Mouse (Mus musculus) monocyte, adult 2 months (primary cell): ENCODE data around the gene Parn.

ENCODE experiments used
- DNase-seq, 2 experiments: peaks; one replicate each; pipeline ENCODE4 v3.0.0; 2022; ENCODE audit warnings: low spot score in 2 of 2, low read depth in 1 of 2

Parn gene

DNA sequence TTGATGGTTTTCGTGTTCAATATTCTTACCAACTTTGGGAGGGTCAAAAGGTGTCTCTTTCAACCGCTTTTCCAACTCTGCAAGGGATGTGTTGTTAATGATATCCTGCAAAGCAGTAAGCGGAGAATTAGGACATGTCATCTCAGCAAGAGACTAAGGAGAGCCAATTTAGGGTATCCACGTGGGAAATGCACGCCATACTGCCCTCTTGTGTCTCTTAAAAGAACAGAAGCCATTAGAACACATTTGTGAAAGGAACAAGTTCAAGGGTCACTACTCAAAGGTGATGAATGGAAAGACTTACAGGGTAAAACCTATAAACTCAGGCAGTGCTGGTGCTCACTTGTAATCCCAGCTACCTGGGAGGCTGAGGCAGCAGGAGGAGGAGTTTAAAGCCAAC lies 39.6 kb downstream of the Parn start:
- DNase-seq: no peak

DNA sequence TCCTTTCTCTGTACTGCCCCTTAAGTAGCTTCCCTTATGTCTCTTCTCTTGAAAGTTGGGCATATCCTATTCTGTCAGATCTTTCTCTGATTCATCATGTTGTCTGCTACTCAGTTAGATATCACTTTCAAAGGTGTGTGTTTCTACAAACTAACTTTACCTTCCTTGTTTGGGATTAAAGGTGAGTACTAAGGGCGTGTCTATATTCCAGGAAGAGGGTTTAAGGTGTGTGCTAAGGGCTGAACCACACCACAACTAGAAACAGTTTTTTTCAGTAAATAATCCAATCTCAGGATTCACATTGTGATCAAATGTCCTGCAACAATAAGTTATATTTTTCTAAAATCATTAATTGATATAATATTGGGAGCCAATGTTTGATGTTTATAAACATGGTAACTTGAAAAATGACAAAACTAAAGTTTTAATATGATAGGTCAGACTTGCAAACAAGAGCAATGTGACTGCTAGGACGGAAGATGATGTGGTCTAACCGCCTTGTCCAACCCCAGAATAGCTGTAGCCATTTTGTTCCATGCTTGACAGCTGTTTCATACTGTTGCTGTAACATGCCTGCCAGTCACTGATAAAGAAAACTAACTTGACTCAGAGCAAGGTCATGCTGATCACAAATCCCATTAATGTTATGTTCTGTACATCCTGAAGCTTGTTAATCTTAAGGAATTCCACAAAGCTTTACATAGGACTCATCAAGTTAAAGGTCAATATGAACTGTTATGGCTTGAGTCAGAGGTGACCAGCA lies 46.0 kb downstream of the Parn start:
- DNase-seq: no peak

DNA sequence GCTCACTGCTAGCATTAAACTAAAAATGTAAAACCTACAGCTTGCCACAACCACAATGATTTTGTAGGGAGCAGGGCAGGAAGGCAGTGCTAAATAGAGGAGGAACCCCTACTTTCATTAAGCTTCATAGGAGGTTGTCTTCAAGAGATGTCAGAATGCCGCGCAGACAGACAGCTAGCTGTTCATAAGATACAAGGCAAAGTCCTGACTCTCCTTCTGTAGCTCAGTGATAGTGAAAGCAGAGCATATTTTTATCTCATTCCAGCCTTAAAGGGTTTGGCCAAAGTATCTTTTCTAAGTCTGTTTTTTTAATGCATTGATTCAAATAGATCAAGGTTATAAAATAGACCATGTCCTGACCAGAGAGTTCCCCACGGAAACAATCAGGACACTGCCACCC lies 47.8 kb downstream of the Parn start:
- DNase-seq: no peak

DNA sequence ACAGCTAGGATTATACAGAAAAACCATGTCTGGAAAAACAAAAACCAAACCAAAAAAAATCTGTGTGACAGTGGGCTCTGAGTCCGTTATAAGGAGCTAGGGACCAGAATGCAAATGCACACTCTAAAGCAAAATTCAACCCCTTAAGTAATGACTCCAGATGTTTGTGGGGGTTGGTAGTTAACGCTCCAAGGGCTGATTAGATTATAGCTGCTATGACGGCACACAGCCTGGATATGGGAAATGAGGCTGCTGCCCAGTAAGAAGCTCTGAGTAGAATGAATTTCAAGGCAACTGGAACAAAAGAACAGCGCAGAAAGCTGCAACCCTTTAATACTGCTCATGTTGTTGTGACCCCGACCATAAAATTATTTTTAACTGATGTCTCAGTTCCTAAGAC lies 52.7 kb downstream of the Parn start:
- no peak for DNase-seq

DNA sequence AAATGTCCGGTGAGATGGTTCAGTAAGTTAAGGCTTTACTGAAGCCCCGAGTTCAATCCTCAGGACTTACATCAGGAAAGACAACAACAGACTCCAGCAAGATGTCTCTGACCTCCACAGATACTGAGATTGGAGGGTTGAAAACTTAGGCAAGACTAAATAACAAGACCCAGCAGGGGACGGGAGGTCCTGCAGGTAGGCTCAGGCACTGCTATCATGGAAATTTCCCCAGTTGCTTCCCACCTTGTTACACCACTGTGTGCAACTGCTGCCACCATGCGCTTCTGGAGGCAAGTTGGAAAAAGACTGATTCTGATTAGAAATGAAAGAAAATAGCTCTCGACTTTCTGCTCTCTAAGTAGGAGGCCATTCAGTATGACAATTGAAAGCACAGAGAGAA lies 55.4 kb downstream of the Parn start:
- DNase-seq: no peak

DNA sequence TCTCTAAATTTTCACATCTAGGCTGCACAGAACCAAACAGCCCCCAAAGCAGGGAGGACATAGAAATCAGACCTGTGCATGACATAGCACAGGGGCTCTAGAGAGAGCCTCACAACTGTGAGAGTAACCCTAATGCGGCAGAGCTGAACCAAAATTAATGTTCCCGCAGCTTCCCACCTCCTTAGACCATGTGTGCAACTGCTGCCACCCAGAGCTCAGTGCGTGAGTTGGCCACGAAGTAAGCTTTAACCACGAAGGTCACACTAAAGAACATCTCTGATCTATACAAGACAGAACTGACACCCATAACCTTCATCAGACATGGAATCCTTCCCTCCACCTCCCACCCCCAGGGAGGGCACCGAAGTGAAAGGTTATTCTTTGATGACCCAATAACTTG lies 55.9 kb downstream of the Parn start:
- no peak for DNase-seq

DNA sequence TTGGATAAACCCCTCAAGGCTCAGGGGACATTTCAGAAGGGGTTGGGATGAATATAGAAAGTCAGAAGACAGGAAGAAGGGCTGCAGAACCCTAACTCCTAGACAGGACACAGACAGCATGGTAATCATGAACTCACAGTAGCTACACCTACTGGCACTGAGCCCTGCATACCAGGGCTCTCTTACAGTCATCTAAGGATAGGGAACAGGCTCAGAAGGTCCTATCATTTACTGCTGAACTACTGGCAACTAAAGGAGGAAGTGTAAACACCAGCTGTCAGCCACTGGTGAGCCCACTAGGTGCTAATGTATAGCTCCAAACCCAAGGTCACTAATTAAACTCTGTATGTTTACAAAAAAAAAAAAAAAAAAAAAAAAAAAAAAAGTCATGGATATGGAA lies 56.6 kb downstream of the Parn start:
- no peak for DNase-seq

DNA sequence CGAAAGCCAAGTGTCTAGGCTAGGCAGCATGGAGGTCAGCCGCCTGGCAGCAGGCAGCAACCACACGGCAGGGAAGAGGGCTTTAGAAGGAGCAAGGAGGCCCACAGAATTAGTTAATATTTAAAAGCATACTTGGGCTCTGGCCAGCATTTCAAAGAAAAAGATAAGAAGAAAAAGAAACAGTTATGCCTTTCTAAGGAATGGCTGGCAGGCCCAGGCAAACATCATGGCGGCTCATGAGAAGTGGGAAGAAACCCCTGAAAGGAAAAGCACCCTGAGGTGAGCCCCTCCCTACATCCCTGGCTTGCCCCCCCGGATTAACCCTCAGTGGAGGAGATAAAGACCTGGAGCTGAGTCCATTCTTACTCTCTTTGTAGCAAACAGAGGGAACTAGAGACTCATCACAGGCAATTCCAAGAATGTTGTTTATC lies 57.0 kb downstream of the Parn start:
- DNase-seq: no peak

DNA sequence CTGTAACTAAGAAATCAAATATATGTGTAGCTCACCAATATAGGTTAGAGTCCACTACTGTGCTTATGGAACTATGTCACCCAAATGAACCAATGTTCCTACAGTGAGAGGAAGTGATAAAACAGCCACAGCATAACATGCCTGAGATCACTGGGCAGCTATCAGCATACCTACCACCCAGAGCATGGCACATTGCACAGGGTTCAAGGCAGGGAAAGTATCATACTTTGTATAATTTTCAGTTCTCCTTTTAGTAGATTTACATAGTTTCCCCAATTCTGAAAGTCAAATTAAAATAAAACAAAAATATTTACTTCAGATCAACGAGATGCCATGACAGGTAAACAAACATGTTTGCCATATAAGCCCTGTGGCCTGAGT lies 59.3 kb downstream of the Parn start:
- no peak for DNase-seq

DNA sequence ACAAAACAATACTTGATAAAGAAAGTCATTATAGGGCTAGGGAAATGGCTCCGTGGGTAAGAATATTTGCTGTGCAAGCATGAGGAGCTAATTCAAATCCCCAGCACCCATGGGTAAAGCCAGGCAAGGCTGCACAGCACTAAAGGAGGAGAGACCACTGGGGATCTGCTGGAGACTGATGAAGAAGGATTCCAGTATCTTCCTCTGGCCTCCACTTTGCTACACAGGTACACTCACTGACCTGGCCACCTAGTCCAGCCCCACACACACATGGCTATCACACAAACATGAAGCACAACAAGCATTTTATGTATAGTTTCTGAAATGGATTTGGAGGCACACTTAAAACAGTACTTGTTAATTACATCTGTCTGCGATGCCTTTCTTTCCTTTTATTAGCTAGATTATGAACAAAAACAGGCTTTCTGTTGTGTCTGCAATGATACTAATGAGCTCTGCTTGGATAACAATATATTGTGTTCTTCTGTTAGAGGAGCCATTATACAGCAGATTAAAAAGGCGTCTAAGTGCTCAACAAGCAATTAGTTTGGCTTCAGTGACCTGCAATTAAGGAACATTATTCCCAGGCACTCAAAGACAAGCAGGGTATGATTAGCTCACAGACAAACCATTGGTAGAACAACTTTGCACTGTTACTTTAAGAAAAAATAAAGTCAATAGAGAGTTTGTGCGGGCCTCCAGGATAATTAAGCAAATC lies 59.8 kb downstream of the Parn start:
- no peak for DNase-seq

DNA sequence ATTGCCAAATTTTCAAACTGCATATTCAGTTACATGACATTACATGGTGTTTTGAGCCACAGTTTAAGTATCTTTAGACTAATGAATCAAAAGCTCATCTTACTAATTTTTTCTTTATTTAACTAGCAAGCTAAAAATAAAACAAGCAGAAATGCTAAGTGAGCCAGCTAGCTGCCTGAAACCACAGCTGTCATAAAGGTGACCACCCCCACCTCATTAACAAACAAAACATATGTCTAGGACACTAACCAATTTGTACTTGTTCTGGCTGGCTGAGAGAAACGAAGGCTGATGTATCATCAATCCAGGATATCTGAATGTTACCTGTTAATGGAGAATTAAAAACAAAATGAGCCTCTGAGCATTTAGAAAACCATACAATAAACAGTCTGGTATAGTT lies 65.2 kb downstream of the Parn start:
- DNase-seq: no peak

DNA sequence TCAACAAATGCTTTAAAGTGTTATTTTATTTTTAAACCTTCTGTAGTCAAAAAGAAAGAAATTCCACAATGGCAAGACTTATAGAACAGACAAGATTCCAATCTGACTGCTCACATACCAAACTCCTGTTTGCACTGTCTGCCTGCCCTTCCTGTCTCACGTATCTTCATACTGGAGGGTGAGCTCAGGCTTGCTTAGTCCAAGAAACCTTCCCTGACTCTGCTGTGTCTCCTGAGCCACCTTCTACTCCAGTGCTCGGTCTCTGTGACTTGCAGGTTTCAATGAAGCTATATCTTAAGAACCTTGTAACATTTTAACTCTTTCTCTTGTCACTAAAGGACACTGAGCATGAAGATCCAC lies 78.9 kb downstream of the Parn start:
- no peak for DNase-seq

DNA sequence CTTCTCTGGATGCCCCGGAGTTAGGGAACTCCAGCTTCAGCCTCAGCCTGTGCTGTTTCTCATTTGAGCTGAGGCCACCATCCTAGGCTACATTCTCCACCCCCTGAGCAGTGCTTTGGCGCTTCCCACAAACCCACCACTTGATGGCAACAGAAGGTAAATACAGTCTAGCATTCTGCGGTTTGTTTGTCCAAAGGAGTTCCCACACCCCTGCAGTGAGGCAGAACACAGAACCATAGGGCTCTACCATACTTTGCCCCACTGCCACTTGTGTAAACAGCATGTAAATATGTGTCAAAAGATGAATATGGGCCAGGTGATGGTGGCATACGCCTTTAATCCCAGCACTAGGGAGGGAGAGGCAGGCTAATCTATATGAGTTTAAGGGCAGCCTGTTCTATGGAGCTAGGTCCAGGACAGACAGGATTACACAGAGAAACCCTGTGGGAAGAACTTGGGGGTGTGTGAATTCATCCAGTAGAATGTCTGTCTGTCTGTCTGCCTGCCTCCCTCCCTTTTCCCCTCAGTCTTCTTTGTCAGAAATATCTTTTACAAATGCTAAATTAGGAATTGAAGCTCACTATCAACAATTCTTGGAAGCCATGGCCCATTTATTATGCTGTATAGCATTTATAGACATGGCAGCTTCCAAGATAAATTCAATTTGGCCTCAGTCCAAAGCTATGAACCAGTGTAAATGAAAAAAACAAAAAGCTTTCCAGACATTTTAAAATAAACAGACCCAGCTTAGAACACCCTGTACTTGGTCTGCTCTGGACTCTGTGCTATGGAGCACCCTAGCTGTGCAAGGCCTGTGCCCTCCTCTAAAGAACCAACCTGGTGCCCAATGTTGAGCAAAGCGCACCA lies 79.6 kb downstream of the Parn start:
- DNase-seq: no peak

DNA sequence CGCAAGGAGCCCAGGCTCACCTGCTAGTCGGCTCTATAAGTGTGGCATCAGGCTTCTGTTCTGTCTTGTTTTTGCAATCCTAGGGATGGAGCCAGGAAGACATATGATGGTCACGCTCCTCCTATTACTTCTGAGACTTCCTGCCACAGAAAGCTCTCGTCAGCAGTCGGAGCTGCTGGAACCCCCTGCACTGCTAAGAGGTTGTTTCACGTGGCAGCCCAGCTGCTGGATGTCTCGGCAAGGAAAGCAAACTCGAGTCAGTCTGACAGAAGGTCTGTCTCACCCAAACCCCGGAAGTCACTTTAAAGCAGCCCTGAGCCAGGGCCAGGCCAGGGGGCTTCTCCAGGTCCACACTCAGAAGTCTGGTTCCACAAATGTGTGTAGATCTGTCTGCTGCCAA lies 82.7 kb downstream of the Parn start:
- no peak for DNase-seq

DNA sequence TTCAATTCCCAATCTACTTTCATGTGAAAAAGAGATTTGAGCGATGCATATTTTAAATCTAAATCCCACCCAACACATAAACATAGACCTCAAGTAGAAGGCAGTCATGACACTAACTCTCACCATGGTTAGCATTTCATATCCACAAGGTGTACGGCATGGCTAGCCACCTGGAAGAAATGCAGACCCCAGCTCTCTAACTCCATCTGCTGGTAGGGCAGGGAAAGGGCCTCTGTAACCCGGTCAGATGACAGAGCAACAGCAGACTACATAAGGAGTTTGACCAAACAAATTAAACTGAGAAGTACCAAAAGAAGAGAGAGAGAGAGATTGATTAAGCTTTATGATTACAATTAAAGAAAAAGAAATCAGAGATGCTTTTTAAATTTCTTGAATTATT lies 87.2 kb downstream of the Parn start:
- DNase-seq: no peak

DNA sequence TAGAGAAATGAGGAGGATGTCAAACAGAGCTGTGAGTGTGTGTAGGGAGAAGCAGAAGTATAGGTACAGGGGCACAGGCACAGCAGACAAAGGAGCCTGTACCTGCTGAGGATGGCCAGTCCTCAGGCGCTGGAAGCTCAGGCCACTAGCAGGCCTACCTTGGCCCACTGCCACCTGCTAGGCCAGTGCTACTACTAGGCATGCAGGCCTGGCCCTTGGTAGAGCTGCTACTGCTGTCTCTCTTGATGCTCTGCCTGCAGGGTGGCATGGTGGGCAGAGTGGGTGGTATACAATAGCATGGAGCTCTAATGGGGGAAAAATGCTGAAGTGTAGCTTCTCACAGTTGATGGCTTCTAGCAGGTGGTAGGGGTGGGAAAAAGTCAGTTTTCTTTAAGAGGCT lies 88.0 kb downstream of the Parn start:
- no peak for DNase-seq

DNA sequence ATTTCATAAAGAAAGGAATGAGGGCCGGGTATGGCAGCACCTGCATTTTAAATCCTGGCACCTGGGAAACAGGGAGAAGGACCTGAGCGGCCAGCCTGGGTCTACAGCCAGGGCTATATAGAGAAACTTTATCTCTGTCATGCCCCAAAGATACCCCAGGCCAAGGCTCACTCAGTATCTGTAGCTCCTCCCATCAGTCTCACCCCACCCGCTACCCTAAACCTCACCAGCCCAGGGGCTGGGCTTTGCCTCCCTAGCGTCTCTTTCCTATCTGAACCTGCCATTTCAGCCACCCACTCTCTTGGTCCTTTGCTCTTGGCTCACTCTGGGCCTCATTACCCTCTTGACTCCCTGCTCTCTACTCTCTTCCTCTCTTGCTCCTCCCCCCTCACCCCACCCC lies 92.7 kb downstream of the Parn start:
- DNase-seq: no peak

DNA sequence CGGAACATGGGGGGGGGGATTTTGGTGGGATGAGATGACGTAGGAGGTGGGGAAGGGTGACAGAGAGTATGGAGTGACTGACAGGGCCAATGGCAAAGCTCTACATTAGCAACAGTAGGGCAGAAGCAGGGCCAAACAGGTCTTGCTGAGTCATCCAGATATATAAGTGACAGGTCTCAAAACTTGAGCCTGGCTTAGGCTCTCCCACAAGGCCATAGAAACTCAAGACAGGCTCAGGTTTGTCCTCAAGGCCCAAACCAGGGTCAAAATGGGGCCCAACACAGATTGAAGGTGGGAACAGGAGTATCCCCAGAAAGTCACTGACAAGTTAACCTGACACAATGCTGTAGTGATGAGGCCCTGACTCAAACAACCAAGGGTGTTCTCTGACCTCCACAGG lies 99.7 kb downstream of the Parn start:
- no peak for DNase-seq

DNA sequence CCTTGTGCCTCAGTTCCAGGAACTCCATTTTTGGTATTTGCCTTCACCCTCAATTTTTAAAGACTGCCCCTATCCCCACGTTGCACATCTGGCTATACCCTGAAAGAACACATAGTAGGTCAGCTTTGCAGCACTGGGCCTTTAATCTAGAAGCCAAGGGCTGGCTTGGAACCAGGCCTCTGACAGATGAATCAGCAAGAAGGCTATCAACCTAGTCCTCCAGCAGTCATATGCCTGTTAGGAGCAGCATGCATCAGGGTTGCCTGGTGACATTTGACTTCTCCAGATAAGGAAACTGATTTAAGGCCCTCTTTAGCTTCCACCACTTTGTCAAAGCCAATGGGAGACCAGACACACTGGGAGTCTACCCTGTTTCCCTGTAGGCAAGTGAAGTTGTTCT lies 100.4 kb downstream of the Parn start:
- no peak for DNase-seq

DNA sequence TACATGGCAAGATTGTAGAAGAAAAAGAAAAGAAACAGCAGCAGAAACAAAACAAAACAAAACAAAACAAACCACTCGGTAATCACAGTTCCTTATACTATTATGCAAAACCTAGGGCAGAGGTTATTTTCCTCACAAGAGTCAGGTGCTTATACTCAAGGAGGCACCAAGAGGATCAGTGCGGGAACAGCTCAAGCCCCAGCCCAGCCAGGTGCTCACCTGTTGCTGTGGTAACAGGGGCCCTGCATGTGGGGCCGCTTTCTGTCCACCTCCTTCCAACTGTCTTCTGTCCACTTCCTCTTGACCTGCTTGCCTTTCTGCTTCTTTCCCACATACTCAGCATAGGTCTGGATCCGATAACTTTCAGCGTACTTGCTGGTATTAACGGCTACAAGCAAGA lies 101.6 kb downstream of the Parn start:
- no peak for DNase-seq

DNA sequence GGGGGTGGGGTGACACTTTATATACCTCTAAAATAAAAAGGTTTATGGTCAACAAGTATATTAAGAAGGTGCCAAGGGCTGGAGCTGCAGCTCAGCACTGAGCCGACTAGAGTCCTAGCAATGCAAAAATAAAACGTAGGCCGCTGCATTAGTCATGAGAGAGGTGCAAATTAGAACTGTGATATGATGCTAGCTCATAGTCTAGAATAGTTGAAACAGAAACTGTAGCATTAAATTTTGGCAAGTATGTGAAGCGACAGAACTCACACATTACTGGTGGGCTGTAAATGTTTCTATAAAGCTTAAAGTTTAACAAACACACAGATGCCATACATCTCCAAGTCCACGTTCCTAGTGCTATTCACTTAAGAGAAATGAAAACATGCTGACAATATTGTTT lies 102.7 kb downstream of the Parn start:
- DNase-seq: no peak

DNA sequence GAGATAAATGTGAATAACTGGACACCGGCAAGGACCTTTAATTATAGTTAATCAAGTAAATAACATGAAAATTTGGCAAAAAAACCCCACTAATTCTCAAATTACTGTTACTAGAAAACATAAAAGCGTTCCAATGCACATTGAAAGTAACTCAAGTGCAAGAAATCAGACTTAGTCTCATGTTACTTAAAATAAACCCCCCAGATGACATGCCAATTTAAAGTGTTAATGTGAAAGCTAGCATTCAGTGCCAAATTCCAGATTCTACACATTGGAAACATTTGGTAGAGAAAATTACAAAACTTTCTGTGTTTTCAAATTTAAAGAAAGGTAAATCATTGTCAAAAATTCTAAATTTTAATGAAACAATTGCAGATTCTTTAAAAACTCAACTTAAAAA lies 110.2 kb downstream of the Parn start:
- DNase-seq: no peak
